Mouse (Mus musculus): ENCODE results near the gene Tmed2.
A peak's percentile ranks its signal among the peaks of the same experiment; 100 is the strongest.
"Not testable (repeated sequence)": the region's sequence is repeated elsewhere in the genome, so short reads cannot be mapped to it uniquely, and the experiment has no call there.

The Tmed2 gene

DNA sequence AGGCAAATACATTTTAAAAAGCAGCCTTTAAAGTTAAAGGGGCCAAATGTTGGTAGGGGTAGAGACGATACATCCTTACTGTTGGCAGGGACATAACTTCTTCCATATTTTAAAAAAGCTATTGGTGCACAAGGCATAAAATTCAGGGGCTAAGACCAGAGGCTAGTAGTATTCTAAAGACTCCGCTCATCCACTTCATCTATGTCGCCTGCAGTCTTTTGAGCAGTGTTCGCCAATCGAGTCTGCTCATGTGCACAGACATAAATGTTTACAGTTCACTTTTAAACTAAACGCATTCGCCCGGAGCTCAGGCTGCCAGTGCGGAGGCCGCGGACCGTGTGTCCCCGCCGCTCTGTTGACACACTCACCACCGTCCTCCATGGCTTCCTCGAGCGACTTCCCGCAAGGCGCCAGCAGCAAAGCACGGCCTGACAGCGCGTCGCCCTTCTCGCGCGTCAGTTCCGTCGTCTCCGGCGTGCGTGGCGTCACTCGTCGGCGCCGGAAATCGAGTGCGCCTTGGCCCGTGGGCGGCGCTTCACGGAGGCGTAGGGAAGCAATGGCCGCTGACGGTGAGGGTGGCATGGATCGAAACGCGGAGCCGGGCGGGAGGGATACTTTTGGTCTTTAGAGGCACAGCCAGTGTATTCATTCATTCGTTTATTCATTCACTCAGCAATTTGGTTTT lies 38.3 kb downstream of the Tmed2 start, which contains the start of the genes Eif2b1 and Gtf2h3:
Eif2b1 (minus strand) TSS at position 499 of the 685 bp plus-strand sequence.
Gtf2h3 (plus strand) TSS at position 508 of the 685 bp plus-strand sequence.
- peak; percentile 91 for DNase-seq (ENCODE audit: low spot score)

DNA sequence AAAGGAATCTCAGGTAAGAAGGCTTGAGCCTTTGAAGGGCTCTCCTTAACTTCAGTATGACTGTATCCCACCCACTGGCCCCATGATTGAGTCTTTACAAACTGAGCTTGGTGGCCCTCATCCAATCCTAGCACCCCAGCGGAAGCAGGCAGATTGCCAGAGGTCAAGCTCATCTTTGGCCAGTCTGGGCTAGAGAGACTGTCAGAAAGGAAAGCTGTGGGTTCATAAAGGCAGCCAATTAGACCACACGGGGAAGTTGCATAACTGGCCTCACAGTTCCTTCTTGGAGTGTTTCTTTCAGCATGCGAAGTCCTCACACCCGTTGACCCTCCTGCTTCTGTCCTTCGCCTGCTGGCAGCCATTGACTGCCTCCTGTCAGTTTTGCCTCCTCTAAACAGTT lies 42.0 kb downstream of the Tmed2 start:
- DNase-seq (ENCODE audit: low spot score) = peak; percentile 62

DNA sequence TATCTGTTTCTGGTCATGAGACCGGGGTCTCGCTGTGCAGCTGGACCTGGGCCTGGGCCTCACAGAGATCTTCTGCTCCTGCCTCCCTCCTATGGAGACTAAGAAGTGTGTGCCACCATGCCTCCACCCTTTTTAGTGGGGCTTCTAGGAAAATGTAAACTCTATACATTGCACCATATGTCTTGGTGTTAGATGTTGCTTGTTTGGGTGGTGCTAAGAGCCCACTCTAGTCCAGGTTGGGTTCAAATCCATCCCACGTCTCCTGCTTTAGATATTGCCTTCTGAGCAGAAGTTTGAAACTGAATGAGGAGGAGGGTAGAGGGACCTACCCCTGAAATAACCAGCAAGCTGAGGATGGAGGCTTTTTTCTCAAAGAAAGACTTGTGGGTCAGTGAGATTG lies 52.3 kb downstream of the Tmed2 start:
- no peak for DNase-seq (ENCODE audit: low spot score)

DNA sequence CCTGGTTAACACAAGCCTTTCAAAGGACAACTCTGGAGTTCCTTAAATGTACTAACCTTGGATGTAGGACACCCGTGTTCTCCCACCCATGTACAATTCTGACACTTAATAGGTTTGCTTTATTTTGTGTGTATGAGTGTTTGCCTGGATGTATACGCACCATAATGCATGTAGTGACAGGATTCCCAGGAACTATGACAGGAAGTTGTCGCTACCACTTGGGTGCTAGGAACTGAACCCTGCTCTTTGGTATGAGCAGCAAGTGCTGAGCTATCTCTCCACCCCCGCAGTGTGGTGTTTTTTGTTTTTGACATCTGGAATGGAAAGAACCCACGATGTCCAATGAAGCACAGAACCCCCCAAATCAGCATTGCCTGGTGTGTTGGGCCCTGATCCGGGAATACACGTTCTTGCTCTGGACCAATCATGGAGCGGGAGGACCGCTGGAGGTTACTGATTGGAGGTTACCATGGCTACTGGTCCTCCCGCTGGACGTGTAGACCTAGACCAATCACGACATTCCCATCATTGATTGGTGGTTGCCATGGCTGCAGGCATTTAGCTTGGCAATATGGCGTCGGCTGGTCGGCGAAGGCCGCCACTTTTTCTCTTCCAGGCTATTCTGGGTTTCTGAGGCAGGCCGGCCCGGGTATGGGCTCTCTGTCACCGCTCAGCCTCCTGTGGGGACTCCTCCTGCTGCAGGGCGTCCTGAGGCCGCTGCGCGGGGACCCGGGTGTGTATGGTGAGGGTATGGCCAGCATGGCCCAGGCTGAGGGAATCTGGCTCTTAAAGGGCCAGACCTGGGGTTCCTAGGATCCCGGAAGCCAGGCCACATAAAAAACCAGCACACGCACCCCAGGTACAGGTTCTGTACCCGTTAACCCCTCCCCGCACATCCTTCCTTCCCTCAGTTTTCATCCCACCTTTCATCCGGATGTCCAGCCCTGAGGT lies 58.0 kb downstream of the Tmed2 start:
- DNase-seq (ENCODE audit: low spot score) = peak; percentile 99

DNA sequence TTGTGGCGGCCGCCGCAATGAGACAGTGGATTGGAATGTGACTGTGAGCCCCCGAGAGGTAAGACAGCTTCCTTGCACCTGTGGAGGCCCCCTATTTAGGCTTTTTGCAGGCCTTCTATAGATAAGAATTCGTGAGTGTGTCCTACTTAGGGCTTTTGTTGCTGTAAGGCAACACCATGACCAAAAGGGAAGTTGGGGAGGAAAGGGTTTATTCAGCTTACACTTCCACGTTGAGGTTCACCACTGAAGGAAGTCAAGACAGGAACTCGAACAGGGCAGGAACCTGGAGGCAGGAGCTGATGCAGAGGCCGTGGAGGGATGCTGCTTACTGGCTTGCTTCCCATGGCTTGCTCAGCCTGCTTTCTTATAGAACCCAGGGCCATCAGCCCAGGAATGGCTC lies 59.2 kb downstream of the Tmed2 start:
- not testable (repeated sequence) for DNase-seq (ENCODE audit: low spot score)

Measured in adipocyte (in vitro differentiated cells).